Mouse (Mus musculus) stomach, embryonic 16.5 days (tissue): ENCODE results near the gene OR5BS1P. TPM values are rescaled to one million over a fixed set of nuclear protein-coding genes. Genes with fewer than 3 reads are reported as not detected.
A peak's percentile ranks its signal among the peaks of the same experiment; 100 is the strongest.

Experiments used
- ATAC-seq: fragments of 200-750 bp; cut with Nextera tagmentation; 2 replicates; pipeline ENCODE4 v1.8.0; 2017; ENCODE audit warnings: moderate number of reproducible peaks, moderate TSS enrichment; ENCODE audit not compliant: insufficient read depth, low FRiP score
- H3K27ac ChIP-seq: fragments of 300-500 bp; sonication (generic); 2 replicates; pipeline ENCODE4 v1.5.1; 2014; ENCODE audit warnings: low read length
- H3K27me3 ChIP-seq: fragments of 300-500 bp; sonication (generic); 2 replicates; pipeline ENCODE4 v1.6.1; 2014; ENCODE audit warnings: low read length, control low read depth, mixed read lengths; ENCODE audit not compliant: control insufficient read depth, insufficient read depth
- H3K36me3 ChIP-seq: fragments of 300-500 bp; sonication (generic); 2 replicates; pipeline ENCODE4 v1.6.1; 2014; ENCODE audit warnings: low read length; ENCODE audit not compliant: control insufficient read depth, insufficient read depth
- H3K4me1 ChIP-seq: fragments of 300-500 bp; sonication (generic); 2 replicates; pipeline ENCODE4 v1.6.1; 2014; ENCODE audit warnings: low read length, control low read depth, mixed read lengths; ENCODE audit not compliant: control insufficient read depth, insufficient read depth
- H3K4me2 ChIP-seq: fragments of 300-500 bp; sonication (generic); 2 replicates; pipeline ENCODE4 v1.6.1; 2014; ENCODE audit warnings: low read depth, low read length, mixed read lengths
- H3K4me3 ChIP-seq: fragments of 300-500 bp; sonication (generic); replicated peaks from 2 replicates; pipeline ENCODE4 v1.5.1; 2014; ENCODE audit warnings: mild to moderate bottlenecking, low read length
- H3K9ac ChIP-seq: fragments of 300-500 bp; sonication (generic); 2 replicates; pipeline ENCODE4 v1.6.1; 2014; ENCODE audit warnings: low read length
- H3K9me3 ChIP-seq: fragments of 300-500 bp; sonication (generic); replicated peaks from 2 replicates; pipeline ENCODE4 v1.6.1; 2016; ENCODE audit warnings: low read length, control low read depth; ENCODE audit not compliant: control insufficient read depth
- WGBS: fragments of 180-500 bp; shearing (Covaris S2); extraction: QIAGEN DNeasy Blood & Tissue Kit; methylation state at CpG from one replicate; pipeline ENCODE4 v1.1.7; 2014; 5-methylcytosine and 5-hydroxymethylcytosine counted together
- polyA plus RNA-seq: library from polyadenylated mRNA; unstranded; fragments of >200 nt; fragmentation: Nextera tagmentation; extraction: Ambion mirVana; gene quantifications from 2 replicates; pipeline ENCODE4 v1.2.1, GENCODE M21; 2015

Gene OR5BS1P
- polyA plus RNA-seq, 1 experiment from 2014 or later: not detected

- H3K4me3 ChIP-seq: no peak overlapping the region
- no peaks in the 10 kb centered on the region for H3K9me3 ChIP-seq
- no peaks in the 10 kb centered on the region for H3K4me1 ChIP-seq
- 86% methylated on average over 17 of the region's 17 CpGs for WGBS
- no peak overlapping the region for H3K27ac ChIP-seq
- no peak overlapping the region for H3K4me2 ChIP-seq
- H3K9ac ChIP-seq: no peak overlapping the region
- H3K36me3 ChIP-seq: no peaks in the 10 kb centered on the region
- ATAC-seq: no peak
- H3K27me3 ChIP-seq: no peaks in the 10 kb centered on the region
Measured at GRCm38 (mm10) chr15:98497631-98498030, 27.9 kb downstream of the OR5BS1P start.

- WGBS: 85% methylated on average over 3 of the region's 3 CpGs
- H3K9ac ChIP-seq: no peak overlapping the region
- ATAC-seq: no peak
- H3K4me3 ChIP-seq: no peak overlapping the region
- H3K4me1 ChIP-seq: no peaks in the 10 kb centered on the region
- H3K4me2 ChIP-seq: no peak overlapping the region
- H3K36me3 ChIP-seq: no peaks in the 10 kb centered on the region
- no peaks in the 10 kb centered on the region for H3K27me3 ChIP-seq
- H3K9me3 ChIP-seq: no peaks in the 10 kb centered on the region
- no peak overlapping the region for H3K27ac ChIP-seq
Measured at GRCm38 (mm10) chr15:98503317-98503716, 33.6 kb downstream of the OR5BS1P start.

- Histone ChIP-seq H3K36me3 (no peaks in the 10 kb centered on the region), H3K9ac (no peak overlapping the region), H3K27ac (no peak overlapping the region), H3K4me1 (no peaks in the 10 kb centered on the region), H3K27me3 (no peaks in the 10 kb centered on the region), H3K4me2 (no peak overlapping the region), H3K4me3 (no peak overlapping the region), H3K9me3 (no peaks in the 10 kb centered on the region)
- 13% methylated on average over 18 of the region's 18 CpGs for WGBS
- no peak for ATAC-seq
Measured at GRCm38 (mm10) chr15:98504514-98504913, 34.8 kb downstream of the OR5BS1P start.

- Histone ChIP-seq H3K36me3 (no peaks in the 10 kb centered on the region), H3K27ac (no peak overlapping the region), H3K9ac (no peak overlapping the region), H3K4me2 (no peak overlapping the region), H3K9me3 (no peaks in the 10 kb centered on the region), H3K4me1 (0 out of 2 replicates have a peak, but pooled peaks cover 3% of the 10 kb centered on the region), H3K4me3 (no peak overlapping the region), H3K27me3 (no peaks in the 10 kb centered on the region)
- WGBS: 62% methylated on average over 9 of the region's 9 CpGs
- no peak for ATAC-seq
Measured at GRCm38 (mm10) chr15:98506253-98506957, 36.7 kb downstream of the OR5BS1P start.

- no peak for ATAC-seq
- no peak overlapping the region for H3K4me2 ChIP-seq
- WGBS: 89% methylated on average over 6 of the region's 6 CpGs
Measured at GRCm38 (mm10) chr15:98507321-98507720, 37.6 kb downstream of the OR5BS1P start.

GRCm38 (mm10) chr15:98509387-98509786 lies 39.7 kb downstream of the OR5BS1P start:
- no peaks in the 10 kb centered on the region for H3K9me3 ChIP-seq
- H3K27ac ChIP-seq: no peak overlapping the region
- no peak overlapping the region for H3K4me3 ChIP-seq
- no peak overlapping the region for H3K4me2 ChIP-seq
- no peaks in the 10 kb centered on the region for H3K36me3 ChIP-seq
- no peak overlapping the region for H3K9ac ChIP-seq
- no peak for ATAC-seq
- H3K4me1 ChIP-seq: peaks cover 13% of the 10 kb centered on the region; the same call in 1 of the 2 replicates
- WGBS: 58% methylated on average over 2 of the region's 2 CpGs
- H3K27me3 ChIP-seq: no peaks in the 10 kb centered on the region

More at GRCm38 (mm10) chr15:98507321-98507720, 37.6 kb downstream of the OR5BS1P start:
- H3K4me1 ChIP-seq: 0 out of 2 replicates have a peak, but pooled peaks cover 3% of the 10 kb centered on the region
- H3K27me3 ChIP-seq: no peaks in the 10 kb centered on the region
- H3K9me3 ChIP-seq: no peaks in the 10 kb centered on the region
- H3K9ac ChIP-seq: no peak overlapping the region
- H3K27ac ChIP-seq: no peak overlapping the region
- H3K4me3 ChIP-seq: no peak overlapping the region
- H3K36me3 ChIP-seq: no peaks in the 10 kb centered on the region

GRCm38 (mm10) chr15:98510438-98511385 lies 41.0 kb downstream of the OR5BS1P start:
- Histone ChIP-seq H3K27ac (no peak overlapping the region), H3K4me3 (peak overlapping the region; percentile 27; the same call in 1 of the 2 replicates), H3K4me2 (peak overlapping the region; percentile 56), H3K9me3 (no peaks in the 10 kb centered on the region), H3K36me3 (no peaks in the 10 kb centered on the region), H3K27me3 (no peaks in the 10 kb centered on the region), H3K9ac (no peak overlapping the region), H3K4me1 (peaks cover 13% of the 10 kb centered on the region; the same call in 1 of the 2 replicates)
- 27% methylated on average over 25 of the region's 25 CpGs for WGBS
- no peak; the same call in 1 of the 2 replicates for ATAC-seq

GRCm38 (mm10) chr15:98511386-98511928 lies 41.8 kb downstream of the OR5BS1P start:
- H3K27me3 ChIP-seq: no peaks in the 10 kb centered on the region
- no peak overlapping the region for H3K27ac ChIP-seq
- H3K4me3 ChIP-seq: no peak overlapping the region
- H3K9me3 ChIP-seq: no peaks in the 10 kb centered on the region
- no peaks in the 10 kb centered on the region for H3K36me3 ChIP-seq
- peaks cover 13% of the 10 kb centered on the region; the same call in 1 of the 2 replicates for H3K4me1 ChIP-seq
- WGBS: 63% methylated on average over 13 of the region's 13 CpGs
- no peak for ATAC-seq
- H3K4me2 ChIP-seq: no peak overlapping the region
- H3K9ac ChIP-seq: no peak overlapping the region
